Mouse (Mus musculus) WW6 (cell line): ENCODE results near the gene 4933409G03Rik.
A peak's percentile ranks its signal among the peaks of the same experiment; 100 is the strongest.
"Not testable (repeated sequence)": the region's sequence is repeated elsewhere in the genome, so short reads cannot be mapped to it uniquely, and the experiment has no call there.

Experiments
- DNase-seq: peaks from one replicate; pipeline ENCODE4 v3.0.0-alpha.2; 2013; ENCODE audit warnings: low read depth, low spot score

4933409G03Rik gene

GRCm38 (mm10) chr2:68582113-68582512 lies at the start of gene 4933409G03Rik:
TSS of gene 4933409G03Rik (plus strand) at chr2:68582413.
- no peak for DNase-seq

GRCm38 (mm10) chr2:68544190-68544589 lies 38.0 kb upstream of the 4933409G03Rik start:
- DNase-seq, result no peak

GRCm38 (mm10) chr2:68560821-68561220 lies 21.4 kb upstream of the 4933409G03Rik start:
- no peak for DNase-seq

GRCm38 (mm10) chr2:68563331-68563730 lies 18.9 kb upstream of the 4933409G03Rik start:
- DNase-seq, result peak; percentile 26

GRCm38 (mm10) chr2:68568361-68568760 lies 13.9 kb upstream of the 4933409G03Rik start:
- DNase-seq, result no peak

DNA sequence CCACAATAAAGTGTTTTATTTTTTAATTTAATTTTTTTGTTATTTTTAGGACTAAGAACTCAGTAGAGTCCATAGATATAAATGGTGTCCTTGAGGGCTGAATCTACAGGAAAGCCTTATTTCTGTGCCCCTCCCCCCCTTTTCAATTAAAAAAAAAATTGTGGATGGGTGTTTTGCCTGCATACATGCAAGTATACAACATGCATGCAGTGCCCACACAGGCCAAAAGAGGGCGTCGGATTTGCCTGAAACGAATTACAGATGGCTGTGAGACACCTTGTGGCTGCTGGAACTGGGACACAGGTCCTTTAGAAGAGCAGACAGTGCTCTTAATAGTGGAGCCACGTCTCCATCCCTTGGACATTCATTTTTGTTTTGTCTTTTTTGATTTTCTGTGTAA lies 9.9 kb upstream of the 4933409G03Rik start:
- DNase-seq, result peak; percentile 43

DNA sequence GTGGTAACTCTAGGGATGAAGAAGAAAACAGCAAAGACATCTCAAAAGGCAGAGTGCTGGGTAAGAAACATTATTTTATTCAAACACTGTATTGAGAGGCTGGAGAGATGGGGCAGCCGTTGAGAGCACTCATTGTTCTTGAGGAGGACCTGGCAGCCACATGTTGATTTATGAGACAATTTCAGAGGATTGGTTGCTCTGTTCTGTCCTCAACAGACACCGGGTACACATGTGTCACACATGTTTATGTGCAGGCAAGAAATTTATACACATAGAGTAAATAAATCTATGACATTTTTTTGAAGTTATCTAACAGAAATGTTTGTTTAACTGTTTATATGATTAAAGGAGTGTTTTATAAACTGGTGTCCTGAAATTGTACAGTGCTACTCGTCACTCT lies 10.6 kb downstream of the 4933409G03Rik start:
- no peak for DNase-seq

GRCm38 (mm10) chr2:68656186-68656585 lies 74.0 kb downstream of the 4933409G03Rik start, which contains the start of gene 4932414N04Rik:
TSS of gene 4932414N04Rik (plus strand) at chr2:68656486.
- DNase-seq, result not testable (repeated sequence)
